Mouse (Mus musculus) thymus, adult 2 months (tissue): Measurements from ENCODE around the gene Fkbp1b. TPM values are rescaled to one million over a fixed set of nuclear protein-coding genes. Genes with fewer than 3 reads are reported as not detected.

ENCODE experiments used
- DNase-seq: peaks from one replicate; pipeline ENCODE4 v3.0.0; 2021
- H3K27ac ChIP-seq: fragments of 200-500 bp; 2 replicates; pipeline ENCODE4 v1.5.1; 2012; ENCODE audit warnings: low read length, control low read depth; ENCODE audit not compliant: control insufficient read depth, insufficient read depth
- H3K27me3 ChIP-seq: fragments of 200-500 bp; 2 replicates; pipeline ENCODE4 v1.6.1; 2012; ENCODE audit warnings: mild to moderate bottlenecking, low read length, moderate library complexity, mixed read lengths; ENCODE audit not compliant: control insufficient read depth, insufficient read depth
- H3K36me3 ChIP-seq: fragments of 200-500 bp; 2 replicates; pipeline ENCODE4 v1.6.1; 2012; ENCODE audit warnings: mild to moderate bottlenecking, low read length, moderate library complexity; ENCODE audit not compliant: control insufficient read depth, insufficient read depth
- H3K4me1 ChIP-seq: fragments of 200-500 bp; replicated peaks from 2 replicates; pipeline ENCODE4 v1.6.1; 2012; ENCODE audit warnings: low read length; ENCODE audit not compliant: control insufficient read depth, insufficient read depth
- H3K4me3 ChIP-seq: fragments of 200-500 bp; 2 replicates; pipeline ENCODE4 v1.5.1; 2012; ENCODE audit warnings: mild to moderate bottlenecking, low read length, control low read depth, moderate library complexity; ENCODE audit not compliant: control insufficient read depth, insufficient read depth
- CTCF ChIP-seq: fragments of 200-500 bp; IDR thresholded peaks from 2 replicates; pipeline ENCODE4 v1.5.1; 2012; ENCODE audit warnings: mild to moderate bottlenecking, control low read depth, low read length, moderate library complexity, borderline replicate concordance; ENCODE audit not compliant: control insufficient read depth, poor library complexity, insufficient read depth; ENCODE audit errors: extremely low read depth
- POLR2A ChIP-seq: fragments of 200-500 bp; IDR thresholded peaks from 2 replicates; pipeline ENCODE4 v1.6.1; 2012; ENCODE audit warnings: mild to moderate bottlenecking, low read length, control low read depth, moderate library complexity; ENCODE audit not compliant: control insufficient read depth, poor library complexity, insufficient read depth; ENCODE audit errors: extremely low read depth
- WGBS: fragments of 180-500 bp; shearing (Covaris S2); methylation state at CpG from one replicate; pipeline ENCODE4 v1.1.7; 2018; 5-methylcytosine and 5-hydroxymethylcytosine counted together
- polyA plus RNA-seq: library from polyadenylated mRNA; depleted of rRNA; stranded (reverse); fragments of >200 nt; gene quantifications from 2 replicates; pipeline ENCODE4 v1.2.3, GENCODE M21; 2012

The Fkbp1b gene
- polyA plus RNA-seq, 1 experiment: 3.7 TPM

DNA sequence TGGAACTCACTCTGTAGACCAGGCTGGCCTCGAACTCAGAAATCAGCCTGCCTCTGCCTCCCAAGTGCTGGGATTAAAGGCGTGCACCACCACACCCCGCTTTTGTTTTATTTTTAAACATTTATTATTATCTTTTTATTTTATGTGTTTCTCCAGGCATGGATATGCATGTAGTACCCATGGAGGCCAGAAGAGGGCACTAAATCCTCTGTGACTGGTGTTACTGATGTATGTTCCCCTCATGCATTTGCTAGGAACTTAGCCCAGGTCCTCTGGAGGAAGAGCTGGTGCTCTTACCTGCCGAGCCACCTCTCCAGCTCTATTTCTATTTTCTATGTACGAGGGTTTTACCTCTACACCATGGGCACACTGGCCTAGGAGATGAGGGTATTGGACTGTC, 14.8 kb upstream of the Fkbp1b start:
- H3K4me3 ChIP-seq: no peak overlapping the region
- H3K27ac ChIP-seq: no peak overlapping the region
- TF ChIP-seq POLR2A (no peak), CTCF (no peak)
- H3K4me1 ChIP-seq: no peaks in the 10 kb centered on the region
- H3K27me3 ChIP-seq: no peaks in the 10 kb centered on the region
- DNase-seq: peak; percentile 43
- WGBS: 98% methylated on average over 5 of the region's 5 CpGs
- no peaks in the 10 kb centered on the region for H3K36me3 ChIP-seq

DNA sequence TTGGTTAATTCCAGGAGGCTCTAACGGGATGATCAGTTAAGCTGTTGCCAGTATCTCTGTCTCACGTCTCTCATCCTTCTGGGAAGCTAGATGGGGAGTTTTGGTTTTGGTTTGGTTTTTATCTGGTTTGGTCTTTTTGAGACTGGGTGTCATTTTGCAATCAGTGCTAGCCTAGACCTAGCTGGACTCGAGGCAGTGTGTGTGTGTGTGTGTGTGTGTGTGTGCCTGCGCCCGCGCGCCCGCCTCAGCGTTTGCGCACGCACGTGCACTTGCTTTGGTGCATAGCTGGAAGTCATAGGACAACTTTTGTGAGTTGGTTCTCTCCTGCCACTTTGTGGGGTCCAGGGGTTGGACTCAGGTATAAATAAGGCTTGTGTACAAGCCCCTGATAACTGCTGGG, 2.4 kb upstream of the Fkbp1b start:
- peaks cover 6% of the 10 kb centered on the region for H3K4me1 ChIP-seq
- no peaks in the 10 kb centered on the region for H3K36me3 ChIP-seq
- no peak overlapping the region for H3K27ac ChIP-seq
- peak overlapping the region; percentile 20 for H3K4me3 ChIP-seq
- WGBS: under 1% methylated on average over 12 of the region's 12 CpGs
- peak; percentile 31 for DNase-seq
- no peak for TF ChIP-seq POLR2A
- no peak for TF ChIP-seq CTCF
- H3K27me3 ChIP-seq: peaks cover 12% of the 10 kb centered on the region; the same call in 1 of the 2 replicates

DNA sequence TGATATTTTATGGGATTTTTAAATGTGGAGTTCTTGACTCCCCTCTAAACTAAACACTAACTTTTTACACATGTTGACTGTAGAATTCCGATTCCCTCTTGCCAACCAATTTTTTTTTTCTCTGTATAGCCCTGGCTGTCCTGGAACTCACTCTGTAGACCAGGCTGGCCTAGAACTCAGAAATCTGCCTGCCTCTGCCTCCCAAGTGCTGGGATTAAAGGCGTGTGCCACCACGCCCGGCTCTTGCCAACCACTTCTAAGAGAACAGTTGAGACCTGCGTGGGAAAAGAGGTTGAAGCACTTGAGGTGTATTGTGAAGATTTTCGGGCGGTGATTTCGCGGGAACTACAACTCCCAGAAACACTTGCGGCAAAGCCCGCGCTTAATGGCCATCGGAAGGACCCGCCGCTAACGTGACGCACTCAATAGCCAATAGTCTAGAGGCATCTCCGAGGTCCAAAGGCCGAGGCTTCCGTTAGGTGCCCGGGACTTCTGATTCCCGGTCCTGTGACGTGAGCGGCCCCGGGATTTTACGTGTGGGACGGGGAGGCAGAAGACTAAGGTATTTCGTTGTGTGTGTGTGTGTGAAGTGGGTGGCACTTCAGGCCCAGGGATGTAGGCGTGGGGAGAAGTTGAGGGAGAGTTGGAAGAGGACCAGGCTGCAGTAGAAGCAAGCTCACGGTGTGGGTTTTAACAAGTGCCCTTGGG, 1.7 kb upstream of the Fkbp1b start, which contains the start of gene Wdcp:
TSS of gene Wdcp (plus strand) at position 414 of the 708 bp plus-strand sequence.
- peaks cover 6% of the 10 kb centered on the region for H3K4me1 ChIP-seq
- peak within 1 kb of the TSS; percentile 70 for H3K4me3 ChIP-seq
- 0 out of 2 replicates have a peak, but pooled peaks have one; percentile 47 for TF ChIP-seq CTCF
- no peak for TF ChIP-seq POLR2A
- no peaks in the 10 kb centered on the region for H3K36me3 ChIP-seq
- no peak within 1 kb of the TSS for H3K27ac ChIP-seq
- 2% methylated on average over 30 of the region's 30 CpGs for WGBS
- peaks cover 12% of the 10 kb centered on the region; the same call in 1 of the 2 replicates for H3K27me3 ChIP-seq
- DNase-seq: peak; percentile 86

DNA sequence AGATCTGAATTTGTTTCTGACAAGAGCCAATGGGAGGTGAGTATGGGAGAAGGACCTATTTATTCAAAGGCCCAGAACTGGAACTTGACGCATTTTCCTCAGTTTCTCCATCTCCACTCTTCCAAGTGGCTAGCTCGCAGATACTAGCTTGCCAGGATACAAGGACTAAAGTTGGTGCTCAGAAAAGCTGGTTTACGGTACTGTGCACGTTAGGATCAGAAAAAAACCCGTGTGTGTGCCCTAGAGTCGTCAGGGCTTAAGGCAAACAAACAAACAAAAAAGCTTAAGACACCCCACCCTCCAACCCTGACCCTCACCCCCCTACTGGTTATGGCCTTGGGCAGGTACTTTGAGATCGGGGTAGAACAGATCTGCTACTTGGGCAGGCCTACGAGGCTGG, 1.1 kb upstream of the Fkbp1b start:
- Histone ChIP-seq H3K4me3 (no peak overlapping the region), H3K4me1 (peaks cover 6% of the 10 kb centered on the region), H3K27ac (no peak overlapping the region), H3K27me3 (peaks cover 12% of the 10 kb centered on the region; the same call in 1 of the 2 replicates), H3K36me3 (no peaks in the 10 kb centered on the region)
- TF ChIP-seq POLR2A (no peak), CTCF (no peak)
- no peak for DNase-seq
- WGBS: 92% methylated on average over 8 of the region's 8 CpGs

DNA sequence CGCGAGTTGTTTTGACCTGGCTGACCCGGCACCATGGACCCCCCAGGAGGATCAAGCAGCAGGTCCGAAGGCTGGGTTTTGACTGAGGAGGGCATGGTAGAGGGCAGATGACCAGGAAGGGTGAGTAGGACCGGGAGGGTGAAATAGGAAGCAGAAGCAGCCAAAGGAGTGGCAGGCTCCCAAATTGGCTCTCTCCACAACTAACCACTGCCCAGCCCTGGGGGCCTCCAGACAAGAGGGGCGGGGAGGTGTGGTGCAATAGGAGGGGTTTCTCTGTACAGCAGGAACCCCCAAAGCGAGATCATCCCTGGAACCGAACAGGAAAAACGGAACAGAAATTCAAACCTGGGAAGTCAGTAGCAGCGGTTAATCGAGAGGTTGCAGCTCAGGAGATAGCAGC, 650 bp downstream of the Fkbp1b start:
- WGBS: 13% methylated on average over 11 of the region's 11 CpGs
- TF ChIP-seq POLR2A (no peak), CTCF (no peak)
- Histone ChIP-seq H3K4me1 (peaks cover 6% of the 10 kb centered on the region), H3K27me3 (peaks cover 12% of the 10 kb centered on the region; the same call in 1 of the 2 replicates), H3K36me3 (no peaks in the 10 kb centered on the region), H3K27ac (no peak overlapping the region), H3K4me3 (peak overlapping the region; percentile 58)
- DNase-seq: no peak

DNA sequence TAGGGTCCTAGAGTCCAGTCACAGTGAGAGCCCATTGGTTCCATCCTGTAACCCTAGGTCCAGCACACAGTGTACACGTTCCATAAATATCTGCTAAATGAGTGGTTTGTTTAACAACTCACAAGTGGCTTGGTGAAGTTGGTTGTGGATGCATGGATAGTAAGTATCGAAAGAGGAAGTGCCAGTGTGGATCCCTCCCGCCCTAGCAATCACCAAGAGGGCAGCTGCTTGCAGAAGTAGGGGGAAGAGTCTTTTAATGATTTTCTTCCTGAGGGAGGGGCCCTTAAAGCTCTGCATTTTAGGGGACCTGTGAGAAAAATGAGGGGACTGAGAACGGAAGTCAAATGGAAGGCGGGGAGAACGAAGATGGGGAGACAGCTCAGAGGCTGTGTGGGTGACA, 1.4 kb downstream of the Fkbp1b start:
- no peaks in the 10 kb centered on the region for H3K36me3 ChIP-seq
- no peak for DNase-seq
- H3K4me1 ChIP-seq: peaks cover 6% of the 10 kb centered on the region
- TF ChIP-seq CTCF (no peak), POLR2A (no peak)
- 25% methylated on average over 6 of the region's 6 CpGs for WGBS
- H3K27me3 ChIP-seq: peaks cover 12% of the 10 kb centered on the region; the same call in 1 of the 2 replicates
- no peak overlapping the region for H3K27ac ChIP-seq
- H3K4me3 ChIP-seq: no peak overlapping the region

DNA sequence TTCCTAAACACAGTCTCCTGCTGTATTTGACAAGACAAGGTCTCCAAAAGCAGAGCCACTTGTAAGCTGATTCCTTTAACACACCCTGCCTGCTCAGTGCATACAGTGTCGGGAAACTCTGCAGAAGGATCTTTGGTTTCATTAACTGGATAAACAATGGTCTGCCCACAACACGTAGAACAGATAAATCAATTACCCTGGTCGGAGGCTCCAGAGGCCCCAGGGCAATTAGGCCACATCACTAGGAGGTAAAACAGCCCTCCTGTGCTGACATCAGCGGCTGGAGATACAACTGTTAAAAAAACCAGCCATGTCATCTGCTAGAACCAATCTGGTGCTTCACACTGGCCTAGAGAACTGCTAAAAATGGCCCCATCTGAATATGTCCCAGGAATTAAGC, 4.4 kb downstream of the Fkbp1b start:
- Histone ChIP-seq H3K36me3 (no peaks in the 10 kb centered on the region), H3K4me3 (no peak overlapping the region), H3K27ac (no peak overlapping the region), H3K27me3 (peaks cover 12% of the 10 kb centered on the region; the same call in 1 of the 2 replicates), H3K4me1 (peaks cover 6% of the 10 kb centered on the region)
- WGBS: 88% methylated on average over 4 of the region's 4 CpGs
- DNase-seq: no peak
- TF ChIP-seq CTCF (no peak), POLR2A (no peak)
